Mouse (Mus musculus): ENCODE measurements at regions not wholly inside any gene's neighbourhood (a gene's known extent, or its start where the extent isn't known, plus 50 kb on each side); places are given as distances from the start of the nearest gene placed in this dataset.

DNA sequence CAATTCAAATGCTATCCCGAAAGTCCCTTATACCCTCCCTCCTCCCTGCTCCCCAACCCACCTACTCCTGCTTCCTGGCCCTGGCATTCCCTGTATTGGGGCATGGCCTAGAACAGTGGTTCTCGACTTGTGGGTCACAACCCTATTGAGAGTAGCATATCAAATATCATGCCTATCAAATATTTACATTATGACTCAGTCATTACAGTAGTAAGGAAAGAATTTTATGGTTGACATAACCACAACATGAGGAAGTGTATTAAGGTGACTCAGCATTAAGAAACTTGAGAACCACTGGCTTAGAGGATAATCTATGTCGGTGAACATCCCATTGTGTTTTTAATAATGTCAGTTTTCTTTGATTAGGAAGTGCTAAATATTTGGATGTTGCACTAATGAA lies 173.3 kb upstream of the 2610001J05Rik start:
- DNase-seq, result no peak

DNA sequence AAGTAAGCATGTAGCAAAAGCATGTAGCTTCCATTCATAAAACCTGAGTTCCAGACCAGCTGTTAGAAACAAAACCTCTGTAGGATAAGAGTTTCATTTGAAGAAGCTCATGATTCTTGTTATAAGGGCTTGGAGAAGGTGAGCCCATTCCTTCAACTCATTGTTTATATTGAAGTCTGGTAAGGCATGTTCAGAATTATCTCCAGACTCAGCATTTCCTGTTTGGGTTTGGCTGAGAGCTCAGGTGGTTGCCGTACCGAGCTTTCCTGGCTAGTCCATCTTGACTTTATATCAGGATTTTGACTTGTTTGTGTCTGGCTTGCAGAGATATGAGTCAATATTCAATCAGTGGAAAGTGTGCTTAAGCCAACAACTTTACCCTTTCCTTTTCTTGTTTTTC lies 154.6 kb upstream of the 2610001J05Rik start:
- DNase-seq, result no peak

DNA sequence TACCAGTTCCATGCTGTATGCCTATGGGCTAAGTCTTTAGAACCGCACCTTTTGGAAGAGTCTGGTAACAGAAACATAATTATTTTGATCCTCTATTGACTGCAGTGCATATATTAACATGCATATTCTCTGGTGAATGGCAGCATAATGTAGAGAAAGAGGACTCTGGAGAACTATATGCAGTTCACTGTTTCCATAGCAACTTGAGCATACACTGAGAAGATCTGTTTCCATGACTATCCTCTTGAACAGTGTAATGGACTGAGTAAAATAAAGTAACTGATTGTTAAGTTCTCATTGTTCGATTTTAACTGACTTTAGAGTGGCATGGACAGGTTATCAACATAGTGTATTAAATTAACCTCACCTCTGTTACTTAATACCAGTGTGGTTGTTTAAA lies 147.6 kb upstream of the 2610001J05Rik start:
- DNase-seq, result no peak

DNA sequence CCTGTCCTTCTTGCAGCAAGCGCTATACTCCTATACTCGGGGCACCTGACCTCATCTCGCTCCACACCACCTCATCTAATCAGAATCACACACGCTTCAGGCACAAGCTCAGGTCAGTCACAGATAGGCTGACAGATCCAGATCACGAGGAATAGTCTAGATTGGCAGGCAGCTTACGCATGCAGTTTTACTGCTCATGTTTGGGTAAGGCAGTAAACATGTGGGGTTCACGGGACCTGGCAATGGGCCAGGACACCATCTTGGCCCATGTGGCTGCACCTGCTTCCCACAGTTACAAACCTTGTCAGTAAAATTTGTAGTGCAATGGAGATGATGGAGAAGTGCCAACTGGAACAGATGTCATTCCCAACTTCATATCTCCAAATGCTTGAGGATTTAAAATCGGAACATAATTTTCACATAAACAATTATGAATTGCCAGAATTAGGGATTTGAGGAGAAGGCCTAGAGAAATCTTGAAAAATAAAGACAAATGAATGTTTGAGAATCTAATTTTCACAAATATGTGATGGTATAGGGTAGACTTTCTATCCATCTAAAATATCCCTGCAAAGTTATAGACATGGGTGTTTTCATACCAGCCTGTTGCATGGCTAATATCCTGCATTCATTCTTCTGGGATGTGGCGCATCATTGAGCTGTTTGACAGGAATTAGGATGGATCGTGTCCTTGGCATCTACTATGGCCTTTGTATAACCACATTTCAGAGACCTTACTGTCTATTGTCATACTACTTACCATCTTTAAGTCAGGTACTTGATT lies 111.5 kb upstream of the 2610001J05Rik start:
- DNase-seq, result peak; percentile 24

DNA sequence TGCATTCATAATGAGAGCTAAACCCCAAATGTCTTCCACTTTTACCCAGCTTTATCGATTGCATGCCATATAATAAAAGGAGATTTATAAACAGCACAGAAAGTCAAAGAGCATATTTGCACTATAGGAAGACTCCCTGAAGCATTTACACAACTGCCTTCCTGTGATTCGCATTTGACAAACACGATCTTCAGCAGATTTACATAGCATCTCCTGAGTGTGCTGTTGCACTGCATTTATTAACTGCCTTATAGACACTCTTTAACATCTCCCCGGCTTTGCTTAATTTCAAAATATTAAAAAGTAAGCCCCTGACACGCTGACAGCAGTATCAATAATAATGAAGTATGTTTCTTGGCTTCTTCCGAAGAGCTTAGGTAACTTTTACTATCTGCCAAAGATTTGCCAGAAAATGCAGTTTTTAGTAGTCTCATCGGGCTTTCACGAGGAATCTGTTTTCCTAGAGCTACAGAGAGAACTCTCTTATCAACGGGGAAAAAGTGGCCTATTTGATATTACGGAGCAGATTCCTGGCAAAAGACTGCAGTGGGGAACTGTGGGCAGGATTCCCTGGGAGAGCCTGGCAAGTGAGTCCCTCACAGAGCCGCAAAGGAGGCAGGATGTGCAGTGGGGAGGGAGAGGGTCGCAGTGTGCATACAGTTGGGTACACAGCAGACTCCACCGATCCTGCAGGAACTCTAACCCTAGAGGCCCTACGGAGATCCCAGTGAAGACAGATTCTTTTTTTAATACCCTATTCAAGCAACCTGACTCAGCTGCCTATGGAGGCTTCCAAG lies 103.6 kb upstream of the 2610001J05Rik start:
- DNase-seq, result peak; percentile 18

GRCm38 (mm10) chr6:13964471-13964870 lies 93.2 kb upstream of the 2610001J05Rik start:
- no peak for DNase-seq

DNA sequence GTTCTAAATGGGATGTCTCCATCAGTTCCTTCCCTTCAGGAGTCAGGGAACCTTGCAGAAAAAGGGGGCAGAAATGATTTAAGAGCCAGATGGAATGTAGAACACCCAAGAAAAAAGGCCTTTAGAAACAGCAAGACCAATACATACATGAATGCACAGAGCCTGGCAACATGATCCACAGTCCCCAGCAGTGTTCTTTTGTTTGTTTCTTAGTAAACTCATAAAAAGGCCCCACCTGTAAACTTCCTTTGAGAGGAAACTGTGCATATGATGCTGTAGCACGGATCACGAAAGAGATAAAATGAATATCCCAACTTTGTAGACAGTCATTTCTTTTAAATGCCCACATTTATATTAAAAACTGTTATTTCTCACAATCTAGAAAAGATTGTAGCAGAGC lies 92.7 kb upstream of the 2610001J05Rik start:
- DNase-seq, result no peak

DNA sequence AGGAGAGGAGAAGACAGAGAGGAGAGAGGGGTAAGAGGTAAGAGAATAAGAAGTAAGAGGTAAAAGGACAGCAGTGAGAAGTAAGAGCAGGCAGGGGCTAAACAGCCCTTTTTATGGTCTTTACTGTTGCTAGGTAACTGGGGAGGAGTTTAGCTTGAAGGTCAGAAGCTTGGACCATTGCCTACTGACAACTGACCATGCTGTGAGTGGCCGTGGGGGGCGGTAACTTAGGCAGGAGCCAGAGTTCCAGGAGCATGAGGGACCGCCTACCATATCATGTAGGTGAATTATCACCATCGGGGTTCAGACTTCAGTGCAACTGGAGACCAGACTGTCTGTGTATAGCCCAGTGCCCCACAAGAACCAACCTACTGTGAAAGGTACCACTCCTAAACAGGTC lies 78.3 kb upstream of the 2610001J05Rik start:
- DNase-seq, result no peak

DNA sequence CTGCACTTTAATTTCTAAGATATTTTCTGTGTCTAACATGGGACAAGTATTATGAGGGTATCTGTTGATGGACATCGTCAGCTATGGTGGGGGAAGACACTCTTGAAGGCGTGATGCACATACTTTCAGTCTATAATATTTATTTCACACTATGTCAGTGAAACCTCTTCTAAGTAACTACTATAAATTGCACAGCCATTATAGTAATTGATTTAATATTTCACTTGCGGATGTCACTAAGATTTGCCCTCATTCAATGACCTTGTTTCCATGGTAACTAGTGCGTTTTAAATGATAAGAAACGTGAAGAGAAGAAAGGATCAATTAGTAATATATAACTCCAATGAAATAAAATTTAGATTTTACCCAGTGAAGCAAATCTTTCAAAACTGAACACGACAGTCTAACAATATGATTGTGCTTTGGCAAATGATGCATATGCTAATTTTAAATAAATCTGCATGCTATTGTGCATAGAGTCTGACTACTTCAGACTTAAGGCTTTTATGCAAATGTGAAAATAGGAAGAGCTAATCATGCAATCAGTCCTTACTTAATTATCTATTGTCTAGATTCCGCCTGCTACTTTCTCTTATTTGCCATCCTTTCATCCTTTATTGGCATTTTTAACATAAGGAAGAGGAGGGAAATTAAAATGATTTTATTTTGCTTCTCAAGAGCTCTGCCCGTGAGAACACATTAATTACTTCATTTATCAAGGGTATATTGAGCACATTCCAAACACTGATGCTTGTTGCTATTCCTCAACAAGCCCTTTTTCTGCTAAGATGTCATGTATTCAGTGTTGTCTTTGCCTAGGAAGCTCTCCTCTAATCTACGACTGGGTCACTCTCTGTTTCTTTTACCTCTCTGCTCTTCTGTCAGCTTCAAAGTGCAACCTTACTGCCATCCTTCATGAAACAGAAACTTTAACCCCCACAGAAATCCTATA lies 49.8 kb upstream of the 2610001J05Rik start:
- no peak for DNase-seq

All from right cerebral cortex, adult 18-20 months (tissue).